In genomic region chr11:102607686-102608548, GRCm38 (mm10) we compare ENCODE assay signal across 10 mouse cellular contexts. TPM values are rescaled to one million over a fixed set of nuclear protein-coding genes. Genes with fewer than 3 reads are reported as not detected.
DNase-seq lines count a peak whose midpoint lies in the region; ATAC-seq and TF ChIP-seq lines count a peak whose summit lies in the region.
"Had no signal": no experiment of that assay in that cellular context is flagged by ENCODE, and none has a peak within 500 bp of the region (broad histone marks: within the 10 kb centered on the region; RNA-seq: fewer than 3 reads in every experiment).

No protein-coding gene starts in this region.

- H3K36me3 ChIP-seq in lung, embryonic 14.5 days (ENCODE audit: insufficient read depth), result peaks cover 7% of the 10 kb centered on the region
- H3K36me3 ChIP-seq in forebrain, embryonic 15.5 days, result no peaks in the 10 kb centered on the region
- H3K36me3 ChIP-seq in limb, embryonic 12.5 days, result peaks cover 15% of the 10 kb centered on the region; the same call in 1 of the 2 replicates
- no peaks in the 10 kb centered on the region; the same call in 1 of the 2 replicates for H3K36me3 ChIP-seq in stomach, embryonic 14.5 days (ENCODE audit: control insufficient read depth, insufficient read depth, low read length)

- H3K4me3 ChIP-seq in lung, embryonic 14.5 days (ENCODE audit: low read depth, low read length), result peak overlapping the region; percentile 89
- peak overlapping the region; percentile 82 for H3K4me3 ChIP-seq in forebrain, embryonic 15.5 days
- peak overlapping the region; percentile 97 for H3K4me3 ChIP-seq in limb, embryonic 12.5 days (replicated peaks)
- peak overlapping the region; percentile 90 for H3K4me3 ChIP-seq in stomach, embryonic 14.5 days (ENCODE audit: low read depth, low read length)
- H3K4me3 ChIP-seq in cerebellum, adult 2 months (replicated peaks; ENCODE audit: insufficient read depth, low read depth, low read length), result no peak overlapping the region

- peak overlapping the region; percentile 96 for H3K9ac ChIP-seq in lung, embryonic 14.5 days
- H3K9ac ChIP-seq in forebrain, embryonic 15.5 days (replicated peaks), result peak overlapping the region; percentile 82
- peak overlapping the region; percentile 100 for H3K9ac ChIP-seq in limb, embryonic 12.5 days (replicated peaks)
- H3K9ac ChIP-seq in stomach, embryonic 14.5 days (replicated peaks; ENCODE audit: low read depth, low read length), result peak overlapping the region; percentile 97; the same call in 1 of the 2 replicates

- H3K27ac ChIP-seq in lung, embryonic 14.5 days (ENCODE audit: low read depth), result peak overlapping the region; percentile 99
- peak overlapping the region; percentile 77; the same call in 1 of the 2 replicates for H3K27ac ChIP-seq in forebrain, embryonic 15.5 days (replicated peaks)
- H3K27ac ChIP-seq in limb, embryonic 12.5 days, result peak overlapping the region; percentile 100
- peak overlapping the region; percentile 95; the same call in 1 of the 2 replicates for H3K27ac ChIP-seq in stomach, embryonic 14.5 days (ENCODE audit: low read length)
- H3K27ac ChIP-seq in cerebellum, adult 2 months (ENCODE audit: insufficient read depth, low read length), result no peak overlapping the region

- TF ChIP-seq POLR2A in cerebellum, adult 2 months (IDR thresholded peaks at IDR 0.05; ENCODE audit: borderline replicate concordance, insufficient read depth, low read length), result no peak

- no peaks in the 10 kb centered on the region for H3K9me3 ChIP-seq in lung, embryonic 14.5 days (ENCODE audit: low read depth, low read length)
- no peaks in the 10 kb centered on the region for H3K9me3 ChIP-seq in forebrain, embryonic 15.5 days
- H3K9me3 ChIP-seq in limb, embryonic 12.5 days, result no peaks in the 10 kb centered on the region
- H3K9me3 ChIP-seq in stomach, embryonic 14.5 days (ENCODE audit: control insufficient read depth, low read depth, low read length), result no peaks in the 10 kb centered on the region

- WGBS in lung, embryonic 14.5 days, result 9% methylated on average over 10 of the region's 10 CpGs
- WGBS in forebrain, embryonic 15.5 days, result 7% methylated on average over 10 of the region's 10 CpGs
- 4% methylated on average over 10 of the region's 10 CpGs for WGBS in limb, embryonic 12.5 days
- WGBS in stomach, embryonic 14.5 days, result 15% methylated on average over 10 of the region's 10 CpGs
- WGBS in cerebellum, adult 2 months, result 73% methylated on average over 10 of the region's 10 CpGs

- peak overlapping the region; percentile 80 for H3K4me2 ChIP-seq in lung, embryonic 14.5 days
- H3K4me2 ChIP-seq in forebrain, embryonic 15.5 days (replicated peaks), result peak overlapping the region; percentile 85
- H3K4me2 ChIP-seq in limb, embryonic 12.5 days, result peak overlapping the region; percentile 74
- H3K4me2 ChIP-seq in stomach, embryonic 14.5 days (replicated peaks; ENCODE audit: low read depth, low read length), result peak overlapping the region; percentile 88

- TF ChIP-seq CTCF in lung, embryonic 14.5 days (IDR thresholded peaks at IDR 0.05; ENCODE audit: low read depth), result no peak
- TF ChIP-seq CTCF in cerebellum, adult 2 months (IDR thresholded peaks at IDR 0.05; ENCODE audit: borderline replicate concordance, insufficient read depth, low read depth, low read length), result no peak

- H3K4me1 ChIP-seq in lung, embryonic 14.5 days (ENCODE audit: insufficient read depth), result peaks cover 20% of the 10 kb centered on the region
- H3K4me1 ChIP-seq in forebrain, embryonic 15.5 days, result peaks cover 52% of the 10 kb centered on the region
- H3K4me1 ChIP-seq in limb, embryonic 12.5 days (replicated peaks), result peaks cover 40% of the 10 kb centered on the region
- H3K4me1 ChIP-seq in stomach, embryonic 14.5 days (ENCODE audit: control insufficient read depth, insufficient read depth, low read length), result peaks cover 38% of the 10 kb centered on the region
- H3K4me1 ChIP-seq in cerebellum, adult 2 months (ENCODE audit: control insufficient read depth, insufficient read depth, low read length), result no peaks in the 10 kb centered on the region

- no peak for ATAC-seq in lung, embryonic 14.5 days (ENCODE audit: insufficient read depth)
- no peak for ATAC-seq in forebrain, embryonic 15.5 days (replicated peaks)
- no peak for ATAC-seq in limb, embryonic 12.5 days (ENCODE audit: insufficient number of reproducible peaks, insufficient read depth, low FRiP score, low TSS enrichment, low read depth)
- ATAC-seq in stomach, embryonic 14.5 days (ENCODE audit: insufficient number of reproducible peaks, insufficient read depth, low FRiP score, low read depth), result no peak
- no peak for ATAC-seq in monocyte, adult 5-6 weeks (replicated peaks; ENCODE audit: insufficient number of reproducible peaks, low FRiP score, low TSS enrichment, poor library complexity, severe bottlenecking)

- H3K27me3 ChIP-seq in lung, embryonic 14.5 days (ENCODE audit: insufficient read depth, low read length), result no peaks in the 10 kb centered on the region; the same call in 1 of the 2 replicates
- H3K27me3 ChIP-seq in forebrain, embryonic 15.5 days, result no peaks in the 10 kb centered on the region
- 0 out of 2 replicates have a peak, but pooled peaks cover 3% of the 10 kb centered on the region for H3K27me3 ChIP-seq in limb, embryonic 12.5 days
- no peaks in the 10 kb centered on the region for H3K27me3 ChIP-seq in stomach, embryonic 14.5 days (ENCODE audit: control insufficient read depth, insufficient read depth, low read length)
- no peaks in the 10 kb centered on the region for H3K27me3 ChIP-seq in cerebellum, adult 2 months (ENCODE audit: control insufficient read depth, insufficient read depth, low read length)

- DNase-seq in lung, embryonic 14.5 days, result peak; percentile 62
- no peak for DNase-seq in lung, postnatal 10 days
- no peak for DNase-seq in cerebellum, adult 2 months
- no peak for DNase-seq in spleen, postnatal 4 days (ENCODE audit: low spot score in 2 of 2)
- DNase-seq: lung, postnatal 4 days had no signal

RNA-seq across cellular contexts. Expression of gene Fzd2, which starts 3.7 kb away (rescaled TPM):
- 40.0 and 42.9 TPM in 2 replicates for polyA plus RNA-seq in lung, embryonic 14.5 days (2014; fragmentation: Nextera tagmentation; extraction: Ambion mirVana)
- 18.4 and 20.3 TPM in 2 replicates for polyA plus RNA-seq in forebrain, embryonic 15.5 days (2015; fragmentation: Nextera tagmentation; extraction: Ambion mirVana)
- 77.9 and 82.7 TPM in 2 replicates for polyA plus RNA-seq in limb, embryonic 12.5 days (2016; fragmentation: Nextera tagmentation; extraction: Ambion mirVana)
- 30.5 and 30.6 TPM in 2 replicates for polyA plus RNA-seq in stomach, embryonic 14.5 days (2014; fragmentation: Nextera tagmentation; extraction: Ambion mirVana)
- total RNA-seq in monocyte, adult 5-6 weeks (2017), result not detected in 3 replicates
- 2.7 and 2.9 TPM in 2 replicates for polyA plus RNA-seq in cerebellum, adult 2 months (2012; rRNA removed)

RNA-seq across cellular contexts. Expression of gene Gm11627, which starts 28.7 kb away (rescaled TPM):
- 14.3 and 15.3 TPM in 2 replicates for polyA plus RNA-seq in lung, embryonic 14.5 days (2014; fragmentation: Nextera tagmentation; extraction: Ambion mirVana)
- polyA plus RNA-seq in forebrain, embryonic 15.5 days (2015; fragmentation: Nextera tagmentation; extraction: Ambion mirVana), result 8.2 and 10.1 TPM in 2 replicates
- polyA plus RNA-seq in limb, embryonic 12.5 days (2016; fragmentation: Nextera tagmentation; extraction: Ambion mirVana), result 5.3 and 7.4 TPM in 2 replicates
- polyA plus RNA-seq in stomach, embryonic 14.5 days (2014; fragmentation: Nextera tagmentation; extraction: Ambion mirVana), result 15.9 and 18.9 TPM in 2 replicates
- not detected in 3 replicates for total RNA-seq in monocyte, adult 5-6 weeks (2017)
- polyA plus RNA-seq in cerebellum, adult 2 months (2012; rRNA removed), result 1.1 and 1.3 TPM in 2 replicates

RNA-seq across cellular contexts. Expression of gene Gpatch8, which starts 51.7 kb away (rescaled TPM):
- 47.0 and 49.4 TPM in 2 replicates for polyA plus RNA-seq in lung, embryonic 14.5 days (2014; fragmentation: Nextera tagmentation; extraction: Ambion mirVana)
- 77.6 and 80.8 TPM in 2 replicates for polyA plus RNA-seq in forebrain, embryonic 15.5 days (2015; fragmentation: Nextera tagmentation; extraction: Ambion mirVana)
- polyA plus RNA-seq in limb, embryonic 12.5 days (2016; fragmentation: Nextera tagmentation; extraction: Ambion mirVana), result 66.5 and 77.6 TPM in 2 replicates
- 55.4 and 64.7 TPM in 2 replicates for polyA plus RNA-seq in stomach, embryonic 14.5 days (2014; fragmentation: Nextera tagmentation; extraction: Ambion mirVana)
- total RNA-seq in monocyte, adult 5-6 weeks (2017), result 25.6 to 52.6 TPM (median 34.8 TPM) in 3 replicates
- 64.7 and 66.9 TPM in 2 replicates for polyA plus RNA-seq in cerebellum, adult 2 months (2012; rRNA removed)

RNA-seq across cellular contexts. Expression of gene Meioc, which starts 55.6 kb away (rescaled TPM):
- polyA plus RNA-seq in lung, embryonic 14.5 days (2014; fragmentation: Nextera tagmentation; extraction: Ambion mirVana), result 0.22 and 0.64 TPM in 2 replicates
- polyA plus RNA-seq in forebrain, embryonic 15.5 days (2015; fragmentation: Nextera tagmentation; extraction: Ambion mirVana), result 0.08 and 0.10 TPM in 2 replicates
- polyA plus RNA-seq in limb, embryonic 12.5 days (2016; fragmentation: Nextera tagmentation; extraction: Ambion mirVana), result 0.98 and 1.3 TPM in 2 replicates
- 0.80 and 1.2 TPM in 2 replicates for polyA plus RNA-seq in stomach, embryonic 14.5 days (2014; fragmentation: Nextera tagmentation; extraction: Ambion mirVana)
- 0.21 TPM in 1 of 3 replicates, not detected in the others for total RNA-seq in monocyte, adult 5-6 weeks (2017)
- polyA plus RNA-seq in cerebellum, adult 2 months (2012; rRNA removed), result not detected in 2 replicates
- polyA plus RNA-seq: large intestine, adult 2 months had no signal
